Mouse (Mus musculus): ENCODE measurements at regions not wholly inside any gene's neighbourhood (a gene's known extent, or its start where the extent isn't known, plus 50 kb on each side); places are given as distances from the start of the nearest gene placed in this dataset.

- no peak overlapping the region for H3K9ac ChIP-seq
- no peaks in the 10 kb centered on the region for H3K27me3 ChIP-seq (replicated peaks)
- no peak overlapping the region for H3K4me2 ChIP-seq (replicated peaks)
- no peak overlapping the region for H3K4me3 ChIP-seq
- no peaks in the 10 kb centered on the region for H3K4me1 ChIP-seq
- H3K9me3 ChIP-seq, result no peaks in the 10 kb centered on the region
- no peaks in the 10 kb centered on the region for H3K36me3 ChIP-seq
- WGBS, result 94% methylated on average over 8 of the region's 8 CpGs
- no peak overlapping the region for H3K27ac ChIP-seq
- ATAC-seq (ENCODE audit: low FRiP score, low read depth), result no peak
Observed at GRCm38 (mm10) chr6:143333493-143333892, 166.5 kb downstream of the Etnk1 start.

DNA sequence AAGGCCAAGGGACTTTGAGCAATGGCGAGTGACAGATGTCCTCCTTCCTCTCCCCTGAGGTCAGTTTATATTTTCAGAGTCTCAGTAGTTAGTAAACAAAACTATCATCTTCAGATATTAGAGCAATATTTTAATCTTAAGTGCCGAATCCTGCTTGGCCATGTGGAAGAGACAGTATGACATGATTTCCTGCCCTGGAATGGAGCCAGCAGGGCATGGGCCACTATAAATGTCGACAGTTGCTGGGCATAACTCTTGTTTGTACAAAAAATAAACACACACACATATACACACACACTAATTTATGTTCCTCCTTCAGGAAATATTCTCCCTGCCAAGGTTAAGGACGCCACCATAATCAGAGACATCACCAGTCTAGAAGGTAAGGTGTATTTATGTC, 169.6 kb downstream of the Etnk1 start:
- Histone ChIP-seq H3K4me1 (no peaks in the 10 kb centered on the region), H3K27me3 (replicated peaks) (no peaks in the 10 kb centered on the region), H3K36me3 (no peaks in the 10 kb centered on the region), H3K9me3 (no peaks in the 10 kb centered on the region), H3K9ac (no peak overlapping the region), H3K4me2 (replicated peaks) (no peak overlapping the region), H3K27ac (no peak overlapping the region), H3K4me3 (no peak overlapping the region)
- ATAC-seq (ENCODE audit: low FRiP score, low read depth), result no peak
- WGBS, result 74% methylated on average over 4 of the region's 4 CpGs

GRCm38 (mm10) chr6:143349000-143349399, 182.0 kb downstream of the Etnk1 start:
- H3K4me1 ChIP-seq, result no peaks in the 10 kb centered on the region

DNA sequence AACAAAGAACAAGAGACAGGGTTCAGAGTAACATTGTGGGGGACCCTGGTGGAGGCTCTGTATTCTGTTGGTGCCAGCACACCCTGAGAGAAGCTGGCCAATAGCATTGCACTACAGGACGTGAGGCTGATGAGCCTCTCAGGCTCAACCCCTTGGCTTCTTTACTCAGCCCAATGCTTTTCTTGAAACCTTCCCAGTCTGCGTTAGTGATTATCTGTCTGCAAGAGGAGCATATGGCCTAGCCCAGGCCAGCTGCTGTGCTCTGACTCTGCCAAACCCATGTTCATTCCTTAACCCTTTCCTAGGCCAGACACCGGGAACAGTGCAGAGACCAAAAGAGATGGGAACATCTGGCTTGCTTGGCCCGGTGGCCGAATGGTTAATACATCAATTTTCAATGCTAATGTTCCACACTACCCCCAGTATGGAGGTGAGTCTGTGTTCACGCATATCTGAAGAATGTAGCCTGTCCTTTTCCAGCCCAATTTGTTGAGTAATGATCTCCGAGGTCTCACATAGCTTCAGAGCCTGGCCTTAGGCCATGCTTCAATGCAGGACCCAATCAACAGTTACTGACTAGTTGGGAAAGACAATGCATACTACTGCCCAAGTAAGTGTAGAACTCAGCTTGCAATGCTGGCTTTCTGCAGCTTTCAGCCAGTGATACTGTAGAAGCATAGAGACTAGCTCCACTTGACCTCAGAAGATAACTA, 192.5 kb downstream of the Etnk1 start:
- Histone ChIP-seq H3K9ac (no peak overlapping the region), H3K36me3 (no peaks in the 10 kb centered on the region), H3K4me1 (0 out of 2 replicates have a peak, but pooled peaks cover 6% of the 10 kb centered on the region), H3K4me2 (replicated peaks) (no peak overlapping the region), H3K27ac (no peak overlapping the region), H3K4me3 (no peak overlapping the region), H3K9me3 (no peaks in the 10 kb centered on the region), H3K27me3 (replicated peaks) (no peaks in the 10 kb centered on the region)
- ATAC-seq (ENCODE audit: low FRiP score, low read depth), result no peak
- 70% methylated on average over 7 of the region's 7 CpGs for WGBS

More at GRCm38 (mm10) chr6:143349000-143349399, 182.0 kb downstream of the Etnk1 start:
- Histone ChIP-seq H3K4me2 (replicated peaks) (no peak overlapping the region), H3K27ac (no peak overlapping the region), H3K4me3 (no peak overlapping the region), H3K36me3 (no peaks in the 10 kb centered on the region), H3K9me3 (no peaks in the 10 kb centered on the region), H3K27me3 (replicated peaks) (no peaks in the 10 kb centered on the region), H3K9ac (no peak overlapping the region)
- no peak for ATAC-seq (ENCODE audit: low FRiP score, low read depth)
- 94% methylated on average over 2 of the region's 2 CpGs for WGBS

- Histone ChIP-seq H3K9me3 (no peaks in the 10 kb centered on the region), H3K9ac (no peak overlapping the region), H3K36me3 (no peaks in the 10 kb centered on the region), H3K4me3 (no peak overlapping the region), H3K4me1 (0 out of 2 replicates have a peak, but pooled peaks cover 6% of the 10 kb centered on the region), H3K27ac (no peak overlapping the region), H3K4me2 (replicated peaks) (no peak overlapping the region), H3K27me3 (replicated peaks) (no peaks in the 10 kb centered on the region)
- WGBS, result 81% methylated on average over 5 of the region's 5 CpGs
- ATAC-seq (ENCODE audit: low FRiP score, low read depth), result no peak
Observed at GRCm38 (mm10) chr6:143361149-143361725, 194.2 kb downstream of the Etnk1 start.

DNA sequence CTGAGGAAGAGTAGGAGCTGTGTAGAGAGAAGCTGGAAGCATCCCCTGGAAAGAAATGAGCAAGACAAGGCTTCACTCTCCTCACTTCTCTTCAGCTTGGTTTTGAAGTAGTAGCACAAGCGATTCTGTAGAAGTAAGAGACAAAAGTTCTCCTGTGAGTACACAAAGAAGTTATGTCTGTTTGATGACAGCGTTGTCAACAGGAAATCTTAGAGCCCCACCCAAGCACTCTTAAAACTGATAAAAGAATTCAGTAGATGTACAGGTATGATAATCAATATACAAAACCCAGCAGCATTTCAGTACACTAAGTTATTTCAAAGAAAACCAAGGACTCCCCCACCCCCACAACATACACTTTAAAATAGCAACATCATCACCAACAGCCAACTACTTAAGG, 194.9 kb downstream of the Etnk1 start:
- WGBS, result 93% methylated on average over 2 of the region's 2 CpGs
- no peaks in the 10 kb centered on the region for H3K9me3 ChIP-seq
- no peak overlapping the region for H3K9ac ChIP-seq
- H3K4me3 ChIP-seq, result no peak overlapping the region
- no peaks in the 10 kb centered on the region for H3K36me3 ChIP-seq
- 0 out of 2 replicates have a peak, but pooled peaks cover 6% of the 10 kb centered on the region for H3K4me1 ChIP-seq
- no peak overlapping the region for H3K4me2 ChIP-seq (replicated peaks)
- H3K27ac ChIP-seq, result no peak overlapping the region
- H3K27me3 ChIP-seq (replicated peaks), result no peaks in the 10 kb centered on the region
- ATAC-seq (ENCODE audit: low FRiP score, low read depth), result no peak

GRCm38 (mm10) chr6:143365840-143366239, 198.8 kb downstream of the Etnk1 start:
- no peaks in the 10 kb centered on the region for H3K9me3 ChIP-seq
- ATAC-seq (ENCODE audit: low FRiP score, low read depth), result no peak
- no peaks in the 10 kb centered on the region for H3K36me3 ChIP-seq
- H3K4me3 ChIP-seq, result no peak overlapping the region
- H3K27ac ChIP-seq, result no peak overlapping the region
- H3K27me3 ChIP-seq (replicated peaks), result no peaks in the 10 kb centered on the region
- H3K4me2 ChIP-seq (replicated peaks), result no peak overlapping the region
- H3K4me1 ChIP-seq, result no peaks in the 10 kb centered on the region
- H3K9ac ChIP-seq, result no peak overlapping the region
- 92% methylated on average over 5 of the region's 5 CpGs for WGBS

GRCm38 (mm10) chr6:143367804-143368203, 200.8 kb downstream of the Etnk1 start:
- Histone ChIP-seq H3K4me2 (replicated peaks) (no peak overlapping the region), H3K4me3 (no peak overlapping the region), H3K36me3 (no peaks in the 10 kb centered on the region), H3K9ac (no peak overlapping the region), H3K27me3 (replicated peaks) (no peaks in the 10 kb centered on the region), H3K4me1 (no peaks in the 10 kb centered on the region), H3K9me3 (no peaks in the 10 kb centered on the region), H3K27ac (no peak overlapping the region)
- WGBS, result 71% methylated on average over 3 of the region's 3 CpGs
- ATAC-seq (ENCODE audit: low FRiP score, low read depth), result no peak

DNA sequence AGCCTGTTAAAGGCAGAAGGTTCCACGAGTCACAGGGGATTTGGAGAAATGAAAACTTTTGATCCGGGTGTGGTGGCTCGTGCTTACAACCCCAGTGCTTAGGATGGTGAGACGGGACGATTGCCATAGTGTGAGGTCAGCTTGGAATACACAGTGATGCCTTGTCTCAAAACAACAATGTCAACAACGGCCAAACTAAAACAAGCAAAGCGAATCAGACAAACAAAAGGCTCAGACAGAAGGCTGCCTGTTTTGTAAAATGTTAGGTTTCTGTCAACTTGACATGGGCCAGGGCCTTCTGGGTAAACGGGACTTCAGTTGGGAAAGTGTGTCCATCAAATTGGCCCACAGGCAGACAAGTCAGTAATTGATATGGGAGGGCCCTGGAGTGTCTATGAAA, 201.6 kb downstream of the Etnk1 start:
- H3K9ac ChIP-seq, result no peak overlapping the region
- H3K4me3 ChIP-seq, result no peak overlapping the region
- H3K27ac ChIP-seq, result no peak overlapping the region
- WGBS, result 80% methylated on average over 8 of the region's 8 CpGs
- ATAC-seq (ENCODE audit: low FRiP score, low read depth), result no peak
- H3K27me3 ChIP-seq (replicated peaks), result no peaks in the 10 kb centered on the region
- H3K36me3 ChIP-seq, result no peaks in the 10 kb centered on the region
- no peak overlapping the region for H3K4me2 ChIP-seq (replicated peaks)
- no peaks in the 10 kb centered on the region for H3K9me3 ChIP-seq
- no peaks in the 10 kb centered on the region for H3K4me1 ChIP-seq

DNA sequence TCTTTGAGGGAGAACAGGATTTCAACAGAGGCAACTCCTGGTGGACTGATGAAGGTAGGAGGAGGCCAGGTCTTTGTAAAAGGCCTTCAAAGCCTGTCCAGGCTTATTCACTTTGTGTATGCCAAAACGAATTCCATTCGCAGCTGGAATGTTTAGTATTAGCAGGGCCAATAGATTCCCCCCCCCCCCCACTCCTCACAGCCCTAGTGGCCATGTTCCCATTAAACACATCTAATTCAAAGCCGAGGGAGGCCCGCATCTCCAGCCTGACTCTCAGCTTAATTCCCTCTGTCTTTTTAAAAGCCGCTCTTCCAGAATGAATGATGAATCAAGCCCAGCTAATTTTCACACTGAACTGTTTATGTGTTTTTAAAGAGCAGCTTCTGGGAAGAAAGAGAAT, 205.5 kb downstream of the Etnk1 start:
- no peak overlapping the region for H3K9ac ChIP-seq
- ATAC-seq (ENCODE audit: low FRiP score, low read depth), result no peak
- H3K27ac ChIP-seq, result no peak overlapping the region
- 50% methylated on average over 5 of the region's 5 CpGs for WGBS
- H3K4me2 ChIP-seq (replicated peaks), result no peak overlapping the region
- no peaks in the 10 kb centered on the region for H3K9me3 ChIP-seq
- H3K36me3 ChIP-seq, result no peaks in the 10 kb centered on the region
- no peaks in the 10 kb centered on the region for H3K4me1 ChIP-seq
- no peak overlapping the region for H3K4me3 ChIP-seq
- no peaks in the 10 kb centered on the region for H3K27me3 ChIP-seq (replicated peaks)

DNA sequence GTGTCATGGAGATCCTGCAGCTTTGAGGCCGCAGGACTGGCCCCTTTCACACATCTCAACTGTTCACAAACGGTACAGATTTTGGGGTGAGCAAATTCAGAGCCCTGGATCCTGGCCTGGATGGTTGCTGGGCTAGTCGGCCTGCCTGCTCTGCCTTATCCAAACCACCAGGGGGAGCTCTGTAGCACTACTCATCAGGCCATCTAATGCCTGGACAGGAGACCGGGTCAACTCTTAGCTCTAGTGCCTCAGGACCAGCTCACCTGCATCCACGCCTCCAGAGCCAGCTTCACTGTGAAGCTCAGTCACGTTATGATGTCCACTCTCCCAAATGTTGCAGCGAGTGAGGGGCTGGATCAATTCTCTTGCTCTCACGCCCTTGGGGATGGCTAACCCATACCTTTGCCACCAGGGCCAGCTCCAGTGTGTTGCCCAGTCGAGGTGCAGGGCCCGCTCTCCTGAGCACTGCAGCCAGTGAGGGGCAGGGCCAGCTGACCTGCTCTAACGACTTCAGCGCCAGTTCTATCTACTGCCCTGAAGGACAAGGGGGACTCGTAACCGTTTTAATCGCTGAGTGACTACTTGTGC, 206.8 kb downstream of the Etnk1 start:
- 64% methylated on average over 15 of the region's 15 CpGs for WGBS
- no peak overlapping the region for H3K4me2 ChIP-seq (replicated peaks)

DNA sequence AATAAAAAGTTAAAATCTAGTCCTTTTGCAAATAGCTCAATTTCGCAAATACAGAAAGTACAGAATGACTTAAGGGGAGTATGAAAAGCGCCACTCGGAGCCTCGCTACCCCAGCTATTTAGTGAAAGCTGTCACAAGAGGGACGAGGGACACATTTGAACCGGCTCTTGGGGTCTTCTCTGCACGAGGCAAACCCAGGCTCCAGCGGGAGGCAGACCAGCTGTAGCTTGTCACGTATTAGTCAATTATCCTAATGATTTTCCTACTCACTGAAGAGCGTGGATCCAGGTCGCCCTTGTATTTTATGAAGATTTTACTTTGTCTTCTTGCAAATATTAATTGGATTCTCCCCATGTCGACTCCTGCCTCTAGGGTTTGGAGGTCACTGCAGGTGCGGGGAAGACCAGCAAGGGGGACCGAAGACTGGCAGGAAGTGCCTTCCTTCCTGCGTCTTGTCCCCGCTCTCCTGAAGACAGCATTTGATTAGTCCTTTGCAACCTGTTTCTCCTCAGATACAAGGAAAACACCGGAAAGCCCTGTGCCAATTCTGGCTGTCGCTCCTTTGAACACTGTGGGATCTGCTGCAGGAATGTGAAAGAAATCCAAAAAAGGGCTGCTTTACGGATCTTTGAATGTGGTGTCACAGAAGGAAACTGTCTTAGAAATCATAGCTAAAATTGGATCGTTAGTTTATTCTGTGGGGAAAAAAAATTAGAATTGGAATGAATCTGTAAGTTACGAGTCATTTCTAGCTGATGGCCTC, 209.1 kb downstream of the Etnk1 start:
- Histone ChIP-seq H3K4me1 (no peaks in the 10 kb centered on the region), H3K36me3 (no peaks in the 10 kb centered on the region), H3K27me3 (replicated peaks) (no peaks in the 10 kb centered on the region), H3K9me3 (no peaks in the 10 kb centered on the region), H3K4me2 (replicated peaks) (no peak overlapping the region), H3K9ac (no peak overlapping the region), H3K4me3 (no peak overlapping the region), H3K27ac (no peak overlapping the region)
- WGBS, result 86% methylated on average over 21 of the region's 21 CpGs
- ATAC-seq (ENCODE audit: low FRiP score, low read depth), result no peak

More for the DNA sequence above, 206.8 kb downstream of the Etnk1 start:
- Histone ChIP-seq H3K36me3 (no peaks in the 10 kb centered on the region), H3K27ac (no peak overlapping the region), H3K4me1 (no peaks in the 10 kb centered on the region), H3K9me3 (no peaks in the 10 kb centered on the region), H3K4me3 (no peak overlapping the region), H3K9ac (no peak overlapping the region), H3K27me3 (replicated peaks) (no peaks in the 10 kb centered on the region)
- peak; percentile 50; the same call in 1 of the 2 replicates for ATAC-seq (ENCODE audit: low FRiP score, low read depth)
